Mouse (Mus musculus) lung, embryonic 16.5 days (tissue): ENCODE measurements around the gene Triobp. TPM values are rescaled to one million over a fixed set of nuclear protein-coding genes. Genes with fewer than 3 reads are reported as not detected.
"Not testable (repeated sequence)": the region's sequence is repeated elsewhere in the genome, so short reads cannot be mapped to it uniquely, and the experiment has no call there.

Experiments
- ATAC-seq: fragments of 200-750 bp; cut with Nextera tagmentation; 2 replicates; pipeline ENCODE4 v1.8.0; 2017; ENCODE audit warnings: low read depth, mild to moderate bottlenecking, moderate library complexity
- H3K27ac ChIP-seq: fragments of 300-500 bp; sonication (generic); 2 replicates; pipeline ENCODE4 v1.5.1; 2014; ENCODE audit warnings: mild to moderate bottlenecking, control low read depth, low read length
- H3K27me3 ChIP-seq: fragments of 300-500 bp; sonication (generic); 2 replicates; pipeline ENCODE4 v1.6.1; 2014; ENCODE audit warnings: low read depth, low read length, mixed read lengths; ENCODE audit not compliant: control insufficient read depth, insufficient read depth
- H3K36me3 ChIP-seq: fragments of 300-500 bp; sonication (generic); 2 replicates; pipeline ENCODE4 v1.6.1; 2014; ENCODE audit warnings: low read length; ENCODE audit not compliant: control insufficient read depth, insufficient read depth
- H3K4me1 ChIP-seq: fragments of 300-500 bp; sonication (generic); replicated peaks from 2 replicates; pipeline ENCODE4 v1.6.1; 2014; ENCODE audit warnings: low read length, mixed read lengths; ENCODE audit not compliant: control insufficient read depth, insufficient read depth
- H3K4me2 ChIP-seq: fragments of 300-500 bp; sonication (generic); 2 replicates; pipeline ENCODE4 v1.6.1; 2014; ENCODE audit warnings: low read depth, low read length, control low read depth
- H3K4me3 ChIP-seq: fragments of 300-500 bp; sonication (generic); 2 replicates; pipeline ENCODE4 v1.5.1; 2014; ENCODE audit warnings: mild to moderate bottlenecking, low read length, control low read depth
- H3K9ac ChIP-seq: fragments of 300-500 bp; sonication (generic); 2 replicates; pipeline ENCODE4 v1.6.1; 2014; ENCODE audit warnings: low read length, control low read depth
- H3K9me3 ChIP-seq: fragments of 300-500 bp; sonication (generic); 2 replicates; pipeline ENCODE4 v1.6.1; 2016; ENCODE audit warnings: low read length; ENCODE audit not compliant: control insufficient read depth
- WGBS: fragments of 180-500 bp; shearing (Covaris S2); extraction: QIAGEN DNeasy Blood & Tissue Kit; methylation state at CpG from one replicate; pipeline ENCODE4 v1.1.7; 2014; 5-methylcytosine and 5-hydroxymethylcytosine counted together
- polyA plus RNA-seq: library from polyadenylated mRNA; unstranded; fragments of >200 nt; fragmentation: Nextera tagmentation; extraction: Ambion mirVana; gene quantifications from 2 replicates; pipeline ENCODE4 v1.2.1, GENCODE M21; 2015

The Triobp gene
- polyA plus RNA-seq, 1 experiment from 2014 or later, result 51.3 TPM

DNA sequence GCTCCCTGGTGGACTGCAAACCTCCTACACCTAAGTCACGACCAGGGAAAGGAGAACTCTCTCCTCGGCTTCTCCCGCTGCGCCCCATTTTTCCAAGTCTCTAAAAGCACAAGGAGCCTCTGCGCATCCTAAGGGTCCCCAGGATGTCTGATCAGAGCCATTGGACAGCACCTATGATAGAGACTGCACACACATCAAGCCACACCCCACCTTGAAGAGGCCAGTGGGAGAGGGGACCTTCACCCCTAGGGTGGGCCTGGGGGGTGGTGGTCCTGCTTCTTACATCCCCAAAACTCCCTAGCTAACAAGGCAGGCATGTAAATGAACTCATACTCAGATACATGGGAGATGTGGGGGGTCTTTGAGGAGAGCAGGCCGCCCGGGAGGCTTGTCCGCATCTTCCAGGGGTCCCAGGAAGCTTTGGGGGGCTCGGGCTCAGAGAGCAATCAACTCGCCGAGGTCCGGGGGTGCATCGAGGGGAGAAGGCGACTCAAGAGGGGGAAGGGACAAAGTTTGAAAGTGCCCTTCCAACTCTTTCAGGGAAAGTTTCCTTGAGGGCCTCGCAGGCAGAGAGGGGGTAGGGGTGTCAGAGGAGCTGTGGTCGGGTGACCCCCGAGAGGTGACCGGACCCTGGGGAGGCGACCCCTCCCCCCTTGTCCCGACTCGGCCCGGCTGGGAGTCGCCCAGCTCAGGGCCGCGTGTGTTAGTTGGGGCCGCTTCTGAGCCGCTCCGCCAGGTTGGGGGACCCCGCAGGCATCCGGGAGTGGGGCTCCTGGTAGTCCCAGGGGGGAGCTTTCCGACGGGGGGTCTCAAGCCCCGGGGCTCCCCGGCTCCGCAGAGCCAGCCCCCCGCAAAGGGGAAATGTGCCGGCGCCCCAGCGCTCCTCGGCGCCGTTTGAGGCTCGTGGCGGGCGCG, 80.0 kb downstream of the Triobp start:
- Histone ChIP-seq H3K36me3 (no peaks in the 10 kb centered on the region), H3K27ac (peak overlapping the region; percentile 95), H3K27me3 (no peaks in the 10 kb centered on the region), H3K9ac (peak overlapping the region; percentile 100), H3K4me2 (peak overlapping the region; percentile 99), H3K9me3 (no peaks in the 10 kb centered on the region), H3K4me1 (peaks cover 30% of the 10 kb centered on the region), H3K4me3 (peak overlapping the region; percentile 83)
- 7% methylated on average over 39 of the region's 46 CpGs for WGBS
- peak; percentile 15; the same call in 1 of the 2 replicates for ATAC-seq

DNA sequence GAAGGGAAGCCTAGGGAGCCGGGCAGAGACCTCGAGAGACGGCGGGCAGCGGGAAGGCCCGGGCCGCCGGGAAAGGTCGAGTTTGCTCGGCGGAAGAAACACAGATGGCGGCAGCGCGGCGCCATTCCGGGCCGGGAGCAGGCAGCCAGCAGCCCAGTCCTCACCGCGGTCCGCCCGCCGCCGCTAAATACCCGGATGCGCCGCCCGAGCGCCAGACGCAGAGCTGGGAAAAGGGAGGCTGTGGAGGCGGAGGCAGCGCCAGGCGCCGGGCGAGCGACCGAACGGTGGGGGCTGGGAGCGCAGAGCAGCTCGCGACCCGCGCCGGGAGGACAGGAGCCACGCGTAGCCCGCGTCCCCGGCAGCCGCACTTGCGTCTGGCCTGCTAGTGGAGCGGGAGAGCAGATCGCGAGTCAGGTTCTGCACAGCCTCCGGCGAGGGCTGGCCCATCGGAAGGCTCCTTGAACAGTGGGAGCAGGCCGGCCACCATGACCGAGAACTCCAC, 80.8 kb downstream of the Triobp start, which contains the start of gene H1f0:
TSS of gene H1f0 (plus strand) at position 214 of the 502 bp plus-strand sequence.
- Histone ChIP-seq H3K4me3 (peak within 1 kb of the TSS; percentile 83), H3K36me3 (no peaks in the 10 kb centered on the region), H3K4me2 (peak within 1 kb of the TSS; percentile 99), H3K9ac (peak within 1 kb of the TSS; percentile 100), H3K4me1 (peaks cover 30% of the 10 kb centered on the region), H3K27ac (peak within 1 kb of the TSS; percentile 95), H3K27me3 (no peaks in the 10 kb centered on the region), H3K9me3 (no peaks in the 10 kb centered on the region)
- 0% methylated on average over 58 of the region's 58 CpGs for WGBS
- ATAC-seq, result peak; percentile 86

DNA sequence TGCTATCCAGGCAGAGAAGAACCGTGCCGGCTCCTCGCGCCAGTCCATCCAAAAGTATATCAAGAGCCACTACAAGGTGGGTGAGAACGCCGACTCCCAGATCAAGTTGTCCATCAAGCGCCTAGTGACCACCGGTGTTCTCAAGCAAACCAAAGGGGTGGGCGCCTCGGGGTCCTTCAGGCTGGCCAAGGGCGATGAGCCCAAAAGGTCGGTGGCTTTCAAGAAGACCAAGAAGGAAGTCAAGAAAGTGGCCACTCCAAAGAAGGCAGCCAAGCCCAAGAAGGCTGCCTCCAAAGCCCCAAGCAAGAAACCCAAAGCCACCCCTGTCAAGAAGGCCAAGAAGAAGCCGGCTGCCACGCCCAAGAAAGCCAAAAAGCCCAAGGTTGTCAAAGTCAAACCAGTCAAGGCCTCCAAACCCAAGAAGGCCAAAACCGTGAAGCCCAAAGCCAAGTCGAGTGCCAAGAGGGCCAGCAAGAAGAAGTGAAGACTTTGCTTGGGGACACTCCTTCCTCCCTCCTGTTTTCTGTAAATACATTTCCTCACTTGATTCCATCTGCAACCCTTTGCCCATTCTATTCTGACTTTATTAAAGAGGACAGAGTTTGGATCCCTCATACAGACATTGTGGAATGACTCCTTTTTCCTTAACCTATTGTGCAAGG, 81.4 kb downstream of the Triobp start:
- Histone ChIP-seq H3K36me3 (no peaks in the 10 kb centered on the region), H3K4me3 (peak overlapping the region; percentile 83), H3K27ac (peak overlapping the region; percentile 95), H3K27me3 (no peaks in the 10 kb centered on the region), H3K4me2 (peak overlapping the region; percentile 99), H3K9me3 (no peaks in the 10 kb centered on the region), H3K4me1 (peaks cover 30% of the 10 kb centered on the region), H3K9ac (peak overlapping the region; percentile 100)
- ATAC-seq, result no peak
- 14% methylated on average over 16 of the region's 16 CpGs for WGBS

GRCm38 (mm10) chr15:79029519-79030241, 82.2 kb downstream of the Triobp start:
- H3K4me2 ChIP-seq, result peak overlapping the region; percentile 99
- H3K36me3 ChIP-seq, result no peaks in the 10 kb centered on the region
- H3K4me1 ChIP-seq, result peaks cover 30% of the 10 kb centered on the region
- H3K4me3 ChIP-seq, result peak overlapping the region; percentile 83
- ATAC-seq, result peak; percentile 2; the same call in 1 of the 2 replicates
- H3K27ac ChIP-seq, result peak overlapping the region; percentile 89
- no peaks in the 10 kb centered on the region for H3K27me3 ChIP-seq
- 3% methylated on average over 11 of the region's 11 CpGs for WGBS
- H3K9ac ChIP-seq, result peak overlapping the region; percentile 100
- H3K9me3 ChIP-seq, result no peaks in the 10 kb centered on the region

GRCm38 (mm10) chr15:79030551-79031435, 83.3 kb downstream of the Triobp start:
- H3K4me2 ChIP-seq, result peak overlapping the region; percentile 99
- no peaks in the 10 kb centered on the region for H3K27me3 ChIP-seq
- ATAC-seq, result peak; percentile 86
- peak overlapping the region; percentile 83 for H3K4me3 ChIP-seq
- WGBS, result 1% methylated on average over 52 of the region's 52 CpGs
- peaks cover 27% of the 10 kb centered on the region for H3K4me1 ChIP-seq
- H3K36me3 ChIP-seq, result no peaks in the 10 kb centered on the region
- peak overlapping the region; percentile 100 for H3K9ac ChIP-seq
- H3K9me3 ChIP-seq, result no peaks in the 10 kb centered on the region
- peak overlapping the region; percentile 89 for H3K27ac ChIP-seq

DNA sequence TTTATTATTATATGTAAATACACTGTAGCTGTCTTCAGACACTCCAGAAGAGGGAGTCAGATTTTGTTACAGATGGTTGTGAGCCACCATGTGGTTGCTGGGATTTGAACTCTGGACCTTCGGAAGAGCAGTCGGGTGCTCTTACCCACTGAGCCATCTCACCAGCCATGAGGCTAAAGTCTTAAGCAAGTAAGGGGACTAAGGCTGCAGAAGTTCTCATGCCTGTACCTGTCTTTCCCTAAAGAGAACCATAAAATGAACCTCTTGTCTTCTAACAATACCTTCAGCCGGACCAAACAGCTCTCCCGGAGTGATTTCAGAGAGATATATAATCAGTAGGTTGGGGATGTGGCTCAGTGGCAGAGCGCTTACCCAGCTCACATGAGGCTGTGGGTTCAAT, 84.4 kb downstream of the Triobp start:
- not testable (repeated sequence) for H3K4me3 ChIP-seq, H3K27me3 ChIP-seq, H3K9me3 ChIP-seq, ATAC-seq, H3K36me3 ChIP-seq, H3K27ac ChIP-seq, H3K4me2 ChIP-seq, H3K9ac ChIP-seq
- WGBS, result 82% methylated on average over 5 of the region's 5 CpGs
- H3K4me1 ChIP-seq, result peaks cover 19% of the 10 kb centered on the region

GRCm38 (mm10) chr15:79037913-79038328, 90.4 kb downstream of the Triobp start:
- Histone ChIP-seq H3K27me3 (peaks cover 24% of the 10 kb centered on the region), H3K4me2 (peak overlapping the region; percentile 23), H3K36me3 (no peaks in the 10 kb centered on the region), H3K9ac (0 out of 2 replicates have a peak overlapping the region, but pooled peaks have one; percentile 21), H3K27ac (no peak overlapping the region), H3K4me3 (no peak overlapping the region), H3K9me3 (no peaks in the 10 kb centered on the region), H3K4me1 (peaks cover 15% of the 10 kb centered on the region)
- WGBS, result 10% methylated on average over 14 of the region's 14 CpGs
- peak; percentile 35; the same call in 1 of the 2 replicates for ATAC-seq

GRCm38 (mm10) chr15:79038331-79038730, 90.8 kb downstream of the Triobp start:
- H3K27ac ChIP-seq, result no peak overlapping the region
- H3K9me3 ChIP-seq, result no peaks in the 10 kb centered on the region
- H3K9ac ChIP-seq, result no peak overlapping the region
- H3K4me2 ChIP-seq, result no peak overlapping the region
- peaks cover 28% of the 10 kb centered on the region for H3K27me3 ChIP-seq
- no peak for ATAC-seq
- H3K4me3 ChIP-seq, result no peak overlapping the region
- WGBS, result 70% methylated on average over 10 of the region's 10 CpGs
- H3K36me3 ChIP-seq, result no peaks in the 10 kb centered on the region
- peaks cover 18% of the 10 kb centered on the region for H3K4me1 ChIP-seq
